Mouse (Mus musculus): Measurements from ENCODE around the gene Mnt. TPM values are rescaled to one million over a fixed set of nuclear protein-coding genes. Genes with fewer than 3 reads are reported as not detected.

The Mnt gene
- polyA plus RNA-seq, 1 experiment from 2014 or later: 5.1 TPM

- Histone ChIP-seq H3K9me3 (ENCODE audit: control insufficient read depth, low read length) (no peaks in the 10 kb centered on the region), H3K27ac (replicated peaks; ENCODE audit: low read depth, low read length) (no peak overlapping the region), H3K4me3 (ENCODE audit: low read depth, low read length) (no peak overlapping the region), H3K4me2 (ENCODE audit: low read depth, severe bottlenecking) (no peak overlapping the region), H3K27me3 (ENCODE audit: control insufficient read depth, insufficient read depth, low read length) (no peaks in the 10 kb centered on the region), H3K36me3 (ENCODE audit: control insufficient read depth, insufficient read depth, low read length) (no peaks in the 10 kb centered on the region), H3K9ac (ENCODE audit: low read length) (no peak overlapping the region), H3K4me1 (ENCODE audit: control insufficient read depth, insufficient read depth, low read length) (no peaks in the 10 kb centered on the region)
- WGBS: 89% methylated on average over 2 of the region's 2 CpGs
- no peak for DNase-seq (ENCODE audit: low spot score)
- no peak for ATAC-seq (ENCODE audit: insufficient number of reproducible peaks, low FRiP score, low TSS enrichment, low read depth)
Measured at GRCm38 (mm10) chr11:74867181-74867580, 36.5 kb downstream of the Mnt start.

- 91% methylated on average over 13 of the region's 13 CpGs for WGBS
- no peak for ATAC-seq (ENCODE audit: insufficient number of reproducible peaks, low FRiP score, low TSS enrichment, low read depth)
Measured at GRCm38 (mm10) chr11:74868046-74868760, 37.5 kb downstream of the Mnt start.

GRCm38 (mm10) chr11:74869603-74870002 lies 38.9 kb downstream of the Mnt start:
- Histone ChIP-seq H3K9me3 (ENCODE audit: control insufficient read depth, low read length) (no peaks in the 10 kb centered on the region), H3K4me3 (ENCODE audit: low read depth, low read length) (no peak overlapping the region), H3K4me2 (ENCODE audit: low read depth, severe bottlenecking) (no peak overlapping the region), H3K36me3 (ENCODE audit: control insufficient read depth, insufficient read depth, low read length) (no peaks in the 10 kb centered on the region), H3K4me1 (ENCODE audit: control insufficient read depth, insufficient read depth, low read length) (no peaks in the 10 kb centered on the region), H3K27ac (replicated peaks; ENCODE audit: low read depth, low read length) (no peak overlapping the region), H3K9ac (ENCODE audit: low read length) (no peak overlapping the region), H3K27me3 (ENCODE audit: control insufficient read depth, insufficient read depth, low read length) (no peaks in the 10 kb centered on the region)
- 92% methylated on average over 6 of the region's 6 CpGs for WGBS
- ATAC-seq (ENCODE audit: insufficient number of reproducible peaks, low FRiP score, low TSS enrichment, low read depth) (no peak), DNase-seq (ENCODE audit: low spot score) (no peak)

More at GRCm38 (mm10) chr11:74868046-74868760, 37.5 kb downstream of the Mnt start:
- Histone ChIP-seq H3K27ac (replicated peaks; ENCODE audit: low read depth, low read length) (no peak overlapping the region), H3K9me3 (ENCODE audit: control insufficient read depth, low read length) (no peaks in the 10 kb centered on the region), H3K4me1 (ENCODE audit: control insufficient read depth, insufficient read depth, low read length) (no peaks in the 10 kb centered on the region), H3K36me3 (ENCODE audit: control insufficient read depth, insufficient read depth, low read length) (no peaks in the 10 kb centered on the region), H3K9ac (ENCODE audit: low read length) (no peak overlapping the region), H3K4me3 (ENCODE audit: low read depth, low read length) (no peak overlapping the region), H3K27me3 (ENCODE audit: control insufficient read depth, insufficient read depth, low read length) (no peaks in the 10 kb centered on the region), H3K4me2 (ENCODE audit: low read depth, severe bottlenecking) (no peak overlapping the region)
- DNase-seq (ENCODE audit: low spot score): no peak

- H3K9me3 ChIP-seq (ENCODE audit: control insufficient read depth, low read length): no peaks in the 10 kb centered on the region
- ATAC-seq (ENCODE audit: insufficient number of reproducible peaks, low FRiP score, low TSS enrichment, low read depth) (no peak), DNase-seq (ENCODE audit: low spot score) (no peak)
- no peaks in the 10 kb centered on the region for H3K27me3 ChIP-seq (ENCODE audit: control insufficient read depth, insufficient read depth, low read length)
- WGBS: 74% methylated on average over 4 of the region's 4 CpGs
- H3K27ac ChIP-seq (replicated peaks; ENCODE audit: low read depth, low read length): no peak overlapping the region
- H3K4me1 ChIP-seq (ENCODE audit: control insufficient read depth, insufficient read depth, low read length): no peaks in the 10 kb centered on the region
- no peak overlapping the region for H3K4me2 ChIP-seq (ENCODE audit: low read depth, severe bottlenecking)
- no peak overlapping the region for H3K9ac ChIP-seq (ENCODE audit: low read length)
- no peak overlapping the region for H3K4me3 ChIP-seq (ENCODE audit: low read depth, low read length)
- no peaks in the 10 kb centered on the region for H3K36me3 ChIP-seq (ENCODE audit: control insufficient read depth, insufficient read depth, low read length)
Measured at GRCm38 (mm10) chr11:74870544-74870943, 39.8 kb downstream of the Mnt start.

- Histone ChIP-seq H3K4me3 (ENCODE audit: low read depth, low read length) (no peak overlapping the region), H3K9ac (ENCODE audit: low read length) (no peak overlapping the region), H3K36me3 (ENCODE audit: control insufficient read depth, insufficient read depth, low read length) (no peaks in the 10 kb centered on the region), H3K4me1 (ENCODE audit: control insufficient read depth, insufficient read depth, low read length) (no peaks in the 10 kb centered on the region), H3K27ac (replicated peaks; ENCODE audit: low read depth, low read length) (no peak overlapping the region), H3K9me3 (ENCODE audit: control insufficient read depth, low read length) (no peaks in the 10 kb centered on the region), H3K27me3 (ENCODE audit: control insufficient read depth, insufficient read depth, low read length) (no peaks in the 10 kb centered on the region), H3K4me2 (ENCODE audit: low read depth, severe bottlenecking) (no peak overlapping the region)
- ATAC-seq (ENCODE audit: insufficient number of reproducible peaks, low FRiP score, low TSS enrichment, low read depth): no peak
- 35% methylated on average over 12 of the region's 12 CpGs for WGBS
- no peak for DNase-seq (ENCODE audit: low spot score)
Measured at GRCm38 (mm10) chr11:74870991-74871622, 40.4 kb downstream of the Mnt start.

GRCm38 (mm10) chr11:74874630-74875029 lies 43.9 kb downstream of the Mnt start:
- Histone ChIP-seq H3K27me3 (ENCODE audit: control insufficient read depth, insufficient read depth, low read length) (no peaks in the 10 kb centered on the region), H3K9me3 (ENCODE audit: control insufficient read depth, low read length) (no peaks in the 10 kb centered on the region), H3K9ac (ENCODE audit: low read length) (no peak overlapping the region), H3K4me2 (ENCODE audit: low read depth, severe bottlenecking) (no peak overlapping the region), H3K4me3 (ENCODE audit: low read depth, low read length) (no peak overlapping the region), H3K4me1 (ENCODE audit: control insufficient read depth, insufficient read depth, low read length) (peaks cover 5% of the 10 kb centered on the region), H3K27ac (replicated peaks; ENCODE audit: low read depth, low read length) (no peak overlapping the region), H3K36me3 (ENCODE audit: control insufficient read depth, insufficient read depth, low read length) (no peaks in the 10 kb centered on the region)
- ATAC-seq (ENCODE audit: insufficient number of reproducible peaks, low FRiP score, low TSS enrichment, low read depth) (no peak), DNase-seq (ENCODE audit: low spot score) (no peak)
- WGBS: 50% methylated on average over 3 of the region's 3 CpGs

GRCm38 (mm10) chr11:74876801-74877200 lies 46.1 kb downstream of the Mnt start:
- peaks cover 5% of the 10 kb centered on the region for H3K4me1 ChIP-seq (ENCODE audit: control insufficient read depth, insufficient read depth, low read length)
- H3K27me3 ChIP-seq (ENCODE audit: control insufficient read depth, insufficient read depth, low read length): no peaks in the 10 kb centered on the region
- peak; percentile 68 for DNase-seq (ENCODE audit: low spot score)
- H3K4me2 ChIP-seq (ENCODE audit: low read depth, severe bottlenecking): peak overlapping the region; percentile 27; the same call in 1 of the 2 replicates
- no peak overlapping the region for H3K9ac ChIP-seq (ENCODE audit: low read length)
- H3K9me3 ChIP-seq (ENCODE audit: control insufficient read depth, low read length): no peaks in the 10 kb centered on the region
- no peak overlapping the region for H3K27ac ChIP-seq (replicated peaks; ENCODE audit: low read depth, low read length)
- H3K36me3 ChIP-seq (ENCODE audit: control insufficient read depth, insufficient read depth, low read length): no peaks in the 10 kb centered on the region
- H3K4me3 ChIP-seq (ENCODE audit: low read depth, low read length): no peak overlapping the region
- WGBS: under 1% methylated on average over 9 of the region's 9 CpGs
- no peak for ATAC-seq (ENCODE audit: insufficient number of reproducible peaks, low FRiP score, low TSS enrichment, low read depth)

- WGBS: 90% methylated on average over 9 of the region's 9 CpGs
- Histone ChIP-seq H3K9me3 (ENCODE audit: control insufficient read depth, low read length) (no peaks in the 10 kb centered on the region), H3K27ac (replicated peaks; ENCODE audit: low read depth, low read length) (no peak overlapping the region), H3K36me3 (ENCODE audit: control insufficient read depth, insufficient read depth, low read length) (no peaks in the 10 kb centered on the region), H3K9ac (ENCODE audit: low read length) (no peak overlapping the region), H3K27me3 (ENCODE audit: control insufficient read depth, insufficient read depth, low read length) (no peaks in the 10 kb centered on the region), H3K4me3 (ENCODE audit: low read depth, low read length) (no peak overlapping the region), H3K4me1 (ENCODE audit: control insufficient read depth, insufficient read depth, low read length) (peaks cover 5% of the 10 kb centered on the region), H3K4me2 (ENCODE audit: low read depth, severe bottlenecking) (no peak overlapping the region)
- DNase-seq (ENCODE audit: low spot score) (no peak), ATAC-seq (ENCODE audit: insufficient number of reproducible peaks, low FRiP score, low TSS enrichment, low read depth) (no peak)
Measured at GRCm38 (mm10) chr11:74880999-74881398, 50.3 kb downstream of the Mnt start.

All from limb, embryonic 11.5 days (tissue).